Comparison of ENCODE assay signal across 26 mouse cellular contexts in the genomic region with DNA sequence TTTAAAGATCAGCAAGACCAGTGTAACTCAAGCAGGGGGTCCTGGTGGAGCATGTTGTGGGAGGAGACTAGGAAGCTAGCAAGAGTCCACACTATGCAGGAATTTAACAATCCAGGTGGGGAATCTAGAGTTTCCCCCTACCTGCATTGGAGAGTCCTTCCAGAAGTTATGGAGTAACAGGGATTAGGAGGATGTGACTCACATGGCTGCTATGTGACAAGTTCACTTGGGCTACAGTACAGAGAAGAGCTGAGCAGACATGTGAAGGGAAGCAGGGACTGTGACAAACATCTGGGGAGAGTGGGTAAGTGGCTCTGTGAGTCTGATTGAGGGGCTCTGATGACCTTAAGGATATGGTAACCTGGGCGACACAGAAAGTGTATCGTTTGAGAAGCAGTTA.
DNase-seq lines count a peak whose midpoint lies in the region; ATAC-seq and TF ChIP-seq lines count a peak whose summit lies in the region.
"Had no signal": no experiment of that assay in that cellular context is flagged by ENCODE, and none has a peak within 500 bp of the region (broad histone marks: within the 10 kb centered on the region; RNA-seq: fewer than 3 reads in every experiment).

No protein-coding gene starts in this region.

- H3K4me2 ChIP-seq in intestine, embryonic 15.5 days (replicated peaks) = no peak overlapping the region
- H3K4me2 ChIP-seq: embryonic facial prominence, embryonic 13.5 days; embryonic facial prominence, embryonic 15.5 days; forebrain, embryonic 12.5 days had no signal

- peak; percentile 88 for ATAC-seq in Patski
- no peak for ATAC-seq in intestine, embryonic 15.5 days
- ATAC-seq: CD4-positive, CD25-positive, alpha-beta regulatory T cell, adult 4 months; forebrain, embryonic 14.5 days; forebrain, embryonic 16.5 days had no signal

- POLR2A ChIA-PET in Patski (lab: Charles Lee) = no interaction called here

- 64% methylated on average over 2 of the region's 2 CpGs for WGBS in intestine, embryonic 15.5 days

- CTCF ChIA-PET in Patski (lab: Charles Lee) = interaction anchor here (0.7 to 2.0 kb wide), 3 partner anchors 9 to 562 kb away, joined by 3 to 8 read pairs (median 4); no protein-coding TSS in a partner anchor

- no peak overlapping the region for H3K4me3 ChIP-seq in intestine, embryonic 15.5 days (replicated peaks)
- H3K4me3 ChIP-seq: embryonic facial prominence, embryonic 13.5 days; embryonic facial prominence, embryonic 15.5 days; erythroblast, embryonic 14.5 days; forebrain, embryonic 10.5 days; forebrain, embryonic 12.5 days had no signal

- no peaks in the 10 kb centered on the region for H3K27me3 ChIP-seq in Patski
- no peaks in the 10 kb centered on the region for H3K27me3 ChIP-seq in intestine, embryonic 15.5 days (replicated peaks)
- H3K27me3 ChIP-seq: CH12.LX; embryonic facial prominence, embryonic 13.5 days; embryonic facial prominence, embryonic 15.5 days; forebrain, embryonic 12.5 days had no signal

- H3K9ac ChIP-seq in intestine, embryonic 15.5 days = no peak overlapping the region
- H3K9ac ChIP-seq: embryonic facial prominence, embryonic 13.5 days; embryonic facial prominence, embryonic 15.5 days; forebrain, embryonic 12.5 days had no signal

- in situ Hi-C loops in Patski (cut with MboI; ENCODE audit: low pct_unique_long_range_greater_than_20kb) = no loop called here

- TF ChIP-seq CTCF in Patski (IDR thresholded peaks at IDR 0.05) = no peak

- peak; percentile 37 for DNase-seq in heart, adult 11 months
- DNase-seq in heart, adult 9 months (ENCODE audit: low spot score in 2 of 2) = no peak
- DNase-seq in 3134 (ENCODE audit: extremely low read depth, insufficient read length, low spot score) = peak; percentile 40
- no peak for DNase-seq in Patski (ENCODE audit: low read depth, low spot score)
- DNase-seq: adrenal gland, adult 2 months; adrenal gland, postnatal 10 days; adrenal gland, postnatal 25 days; B cell, adult 2 months; cerebellum, adult 11 months; cerebellum, adult 18-20 months; cerebellum, adult 8-10 months; cerebellum, adult 9-11 months; cerebellum, postnatal 14 days; cerebellum, postnatal 36 days; embryo, embryonic 11 days had no signal

- H3K27ac ChIP-seq in intestine, embryonic 15.5 days = no peak overlapping the region
- H3K27ac ChIP-seq: embryonic facial prominence, embryonic 13.5 days; embryonic facial prominence, embryonic 15.5 days; forebrain, embryonic 10.5 days; forebrain, embryonic 12.5 days had no signal

- no peaks in the 10 kb centered on the region for H3K9me3 ChIP-seq in intestine, embryonic 15.5 days
- H3K9me3 ChIP-seq: embryonic facial prominence, embryonic 13.5 days; embryonic facial prominence, embryonic 15.5 days; forebrain, embryonic 10.5 days; forebrain, embryonic 12.5 days had no signal

- H3K4me1 ChIP-seq in intestine, embryonic 15.5 days (replicated peaks) = no peaks in the 10 kb centered on the region
- H3K4me1 ChIP-seq: embryonic facial prominence, embryonic 13.5 days; embryonic facial prominence, embryonic 15.5 days; forebrain, embryonic 12.5 days had no signal

- H3K36me3 ChIP-seq in intestine, embryonic 15.5 days = no peaks in the 10 kb centered on the region
- H3K36me3 ChIP-seq: embryonic facial prominence, embryonic 13.5 days; embryonic facial prominence, embryonic 15.5 days; forebrain, embryonic 10.5 days; forebrain, embryonic 12.5 days; G1E had no signal

Comparison
In these comparisons a context has a peak if more than half of its experiments do, and no peak if none do; other contexts are left out.
1. DNase-seq: peak in heart, adult 11 months (single experiment) and 3134 (single experiment); none in heart, adult 9 months (0 of 2) and Patski (single experiment).